Mouse (Mus musculus) thymus, postnatal 14 days (tissue): ENCODE results near the gene Helt.
A peak's percentile ranks its signal among the peaks of the same experiment; 100 is the strongest.
"Not testable (repeated sequence)": the region's sequence is repeated elsewhere in the genome, so short reads cannot be mapped to it uniquely, and the experiment has no call there.

ENCODE experiments used
- DNase-seq: peaks from one replicate; pipeline ENCODE4 v3.0.0; 2021

Gene Helt

DNA sequence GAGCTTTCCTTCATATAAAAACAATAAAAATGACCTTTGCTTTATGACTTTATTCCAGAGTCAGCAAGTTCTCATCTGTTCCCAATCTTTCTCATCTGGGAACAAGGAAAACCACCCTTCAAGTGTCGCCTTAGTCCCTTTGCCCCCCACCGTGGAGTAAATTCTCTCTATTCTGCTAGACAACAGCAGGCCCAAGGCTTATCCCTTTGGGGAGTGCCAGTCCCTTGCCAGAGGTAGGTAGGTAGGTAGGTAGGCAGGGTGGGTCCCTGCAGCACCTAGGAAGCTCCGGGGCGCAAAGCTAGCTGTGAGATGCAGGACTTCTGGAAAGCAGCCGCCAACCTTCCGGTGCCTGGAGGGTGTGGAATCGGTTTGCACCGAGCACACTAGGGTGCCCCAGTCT is 1.5 kb upstream of the Helt start:
- DNase-seq = no peak

DNA sequence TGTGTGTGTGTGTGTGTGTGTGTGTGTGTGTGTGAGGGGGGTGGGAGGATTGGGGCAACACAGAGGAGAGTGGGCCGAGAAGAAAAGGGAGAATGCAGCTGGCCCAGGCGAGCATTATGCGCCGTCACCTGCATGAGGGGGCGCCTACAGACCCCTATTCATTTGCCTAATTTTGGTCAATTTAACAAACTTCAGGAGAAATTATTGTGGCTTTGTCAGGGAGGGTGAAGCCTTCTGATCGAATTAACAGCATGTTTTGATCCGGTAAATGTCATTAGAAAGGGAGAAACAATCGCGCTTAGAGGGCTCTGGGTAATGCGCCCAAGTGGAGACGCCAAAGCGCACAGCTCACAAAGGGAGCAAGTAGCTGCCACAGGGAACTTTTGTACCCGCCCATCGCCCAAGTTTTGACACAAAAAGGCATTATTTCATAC is 647 bp upstream of the Helt start:
- DNase-seq = no peak

DNA sequence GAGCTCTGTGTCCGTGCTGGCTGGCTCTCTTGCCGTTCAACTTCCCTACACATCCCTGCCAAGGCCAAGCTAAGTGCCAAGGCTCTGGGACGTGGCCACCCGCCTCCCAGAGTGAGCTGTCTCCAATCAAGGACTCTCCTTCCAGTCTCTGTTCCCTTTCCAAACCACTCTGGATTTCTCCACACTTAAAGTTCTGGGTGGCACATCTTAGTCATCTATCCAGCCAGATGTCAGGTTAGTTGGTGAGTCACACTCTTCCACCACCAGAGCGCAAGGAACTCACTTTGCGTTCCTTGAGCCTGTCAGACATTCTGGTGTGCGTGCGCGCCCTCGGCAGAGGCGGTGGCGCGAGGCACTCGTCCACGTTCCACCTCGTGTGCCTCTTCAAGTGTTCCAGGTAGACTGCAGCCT is 725 bp downstream of the Helt start:
- no peak for DNase-seq

DNA sequence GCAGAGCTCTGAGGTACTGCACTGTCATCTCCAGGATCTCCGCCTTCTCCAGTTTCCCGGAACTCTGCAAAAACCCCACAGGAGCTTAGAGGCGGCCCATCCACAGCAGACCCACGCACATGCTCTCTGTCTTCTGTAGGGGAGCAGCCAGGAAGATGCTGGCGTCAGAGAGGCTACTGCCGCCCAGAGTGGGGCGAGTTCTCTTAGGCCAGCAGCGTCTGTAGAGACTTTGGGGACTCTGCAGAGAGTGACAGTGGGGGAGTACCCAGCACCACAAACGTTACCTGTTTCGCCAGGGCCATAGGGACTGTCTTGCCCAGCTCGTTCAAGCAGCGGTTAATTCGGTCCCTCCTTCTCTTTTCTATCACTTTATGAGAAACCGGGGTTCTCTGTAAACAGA is 1.3 kb downstream of the Helt start:
- DNase-seq = no peak

DNA sequence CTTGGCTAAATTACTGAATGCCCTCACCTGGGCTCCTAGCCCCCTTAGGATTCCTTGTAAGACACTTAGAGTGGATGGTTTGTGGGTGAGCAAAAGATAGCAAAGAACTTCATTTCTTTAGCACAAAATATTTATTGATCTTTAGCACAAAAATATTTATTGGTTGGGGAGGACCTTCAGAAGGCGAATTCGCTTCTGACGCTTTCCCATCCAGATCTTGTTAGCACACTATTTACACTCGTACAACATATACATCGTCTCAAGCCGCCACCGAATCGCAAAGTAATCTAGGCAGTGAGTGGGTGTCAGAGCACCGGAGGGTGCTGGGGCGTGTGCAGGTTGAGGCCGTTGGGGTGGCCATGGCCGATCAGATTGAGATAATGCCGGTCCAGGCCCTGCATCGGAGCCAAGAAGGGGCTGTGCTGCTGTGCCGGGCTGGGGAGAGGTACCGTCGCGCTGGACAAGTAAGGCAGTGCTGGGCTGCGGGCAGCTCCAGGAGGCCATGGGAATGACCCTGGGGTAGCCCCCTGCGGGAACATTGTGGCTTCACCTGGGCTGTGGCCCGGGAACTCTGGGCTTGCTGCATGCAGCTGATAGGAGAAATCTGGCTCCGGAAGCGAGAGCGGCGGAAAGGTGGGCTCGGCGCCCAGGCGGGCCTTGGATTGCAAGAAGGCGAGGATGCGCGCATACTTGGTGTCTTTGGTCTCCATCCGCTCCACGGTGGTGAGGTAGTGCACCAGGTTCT is 2.4 kb downstream of the Helt start:
- no peak for DNase-seq

DNA sequence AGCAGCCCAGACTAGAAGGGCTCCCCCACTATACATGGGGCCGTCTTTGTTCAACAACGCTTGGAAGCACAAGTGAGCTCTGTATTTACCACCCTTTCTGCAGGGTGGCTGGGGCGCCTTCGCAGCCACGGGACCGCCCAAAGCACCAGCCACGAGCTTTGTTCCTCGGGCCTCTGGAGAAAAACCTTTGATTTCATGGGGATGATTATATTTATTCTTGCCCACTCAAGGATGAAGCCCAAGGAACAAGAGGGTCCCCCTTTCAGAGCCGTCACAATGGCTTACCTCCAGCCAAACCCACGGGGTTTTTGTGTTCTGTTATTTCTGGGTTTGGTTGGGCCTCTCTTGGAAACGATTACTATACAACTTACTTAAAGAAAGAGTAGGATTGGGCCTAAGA is 5.2 kb downstream of the Helt start:
- no peak for DNase-seq

DNA sequence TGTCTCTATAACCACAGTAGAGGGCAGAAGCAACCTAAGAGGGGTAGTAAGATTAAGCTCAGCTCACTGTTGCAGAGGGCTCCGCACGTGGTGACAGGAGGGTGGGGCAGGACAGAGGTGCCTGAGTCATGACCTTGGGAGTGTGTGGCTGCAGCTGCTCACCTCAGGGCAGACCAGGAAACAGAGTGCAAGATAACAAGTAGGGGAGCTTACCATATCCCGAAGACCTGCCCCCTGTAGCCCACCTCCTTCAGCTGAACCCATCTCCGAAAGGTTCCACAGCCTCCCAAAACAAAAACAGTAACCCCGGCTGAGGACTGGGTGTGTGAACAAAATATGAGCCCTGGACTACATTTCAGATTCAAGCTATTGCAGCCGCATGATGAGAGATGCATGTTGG is 6.5 kb downstream of the Helt start:
- DNase-seq = no peak

DNA sequence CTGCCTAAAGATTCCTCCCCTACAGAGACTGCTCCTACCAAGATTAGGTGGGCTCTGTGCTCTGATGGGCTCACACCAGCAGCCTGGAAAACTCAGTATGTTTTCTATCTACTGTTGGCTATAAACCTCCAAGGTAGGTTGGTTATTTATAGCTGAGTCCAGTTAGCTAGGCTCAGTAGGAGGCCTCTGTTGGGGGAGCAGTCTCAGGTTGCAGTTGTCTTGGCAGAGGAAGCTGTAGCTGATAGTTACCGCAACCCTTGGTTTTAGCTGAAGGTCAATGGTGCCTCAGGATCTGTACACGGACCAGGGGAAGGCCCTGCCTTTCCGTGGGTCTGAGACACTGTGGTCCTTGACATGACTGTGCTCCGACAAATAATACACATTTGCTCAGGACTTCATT is 8.5 kb downstream of the Helt start:
- no peak for DNase-seq

DNA sequence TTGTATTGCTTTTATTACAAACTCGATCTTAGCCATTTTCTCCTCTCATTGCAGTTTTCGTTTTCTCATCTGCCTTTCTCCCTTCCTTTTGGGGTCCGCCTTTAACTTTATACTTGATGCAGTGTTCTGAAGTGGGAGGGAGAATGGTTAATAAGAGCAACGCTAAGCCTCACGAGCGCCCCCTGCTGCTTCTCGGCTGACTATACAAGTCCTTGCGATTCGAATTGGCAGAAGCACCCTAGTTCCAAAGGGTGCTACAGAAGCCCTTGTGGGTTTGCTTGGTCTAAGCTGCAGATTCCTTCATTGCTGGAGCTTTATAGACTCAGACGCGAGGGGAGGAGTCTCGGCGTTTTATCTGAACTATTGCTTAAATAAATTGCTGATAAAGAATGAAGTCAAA is 12.9 kb downstream of the Helt start:
- DNase-seq = peak; percentile 65

DNA sequence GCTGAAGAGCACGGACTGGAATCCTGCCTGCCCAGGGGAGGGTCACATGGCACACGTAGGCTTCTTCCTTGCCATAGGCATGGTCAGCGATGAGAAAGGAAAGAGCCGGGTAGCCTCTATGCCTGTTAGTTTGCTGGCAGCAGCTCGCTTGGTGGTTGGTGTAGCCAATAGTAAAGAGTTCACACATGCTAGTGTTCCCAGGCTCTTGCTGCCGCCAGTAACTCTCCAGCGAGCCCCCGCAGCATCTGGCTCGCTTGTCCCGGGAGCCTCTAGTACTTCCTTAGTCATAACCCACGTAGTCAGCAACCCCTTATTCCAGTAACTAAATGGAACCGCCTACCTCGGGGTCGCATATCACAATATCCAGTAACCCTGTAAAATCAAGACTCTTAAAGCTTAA is 17.5 kb downstream of the Helt start:
- no peak for DNase-seq

DNA sequence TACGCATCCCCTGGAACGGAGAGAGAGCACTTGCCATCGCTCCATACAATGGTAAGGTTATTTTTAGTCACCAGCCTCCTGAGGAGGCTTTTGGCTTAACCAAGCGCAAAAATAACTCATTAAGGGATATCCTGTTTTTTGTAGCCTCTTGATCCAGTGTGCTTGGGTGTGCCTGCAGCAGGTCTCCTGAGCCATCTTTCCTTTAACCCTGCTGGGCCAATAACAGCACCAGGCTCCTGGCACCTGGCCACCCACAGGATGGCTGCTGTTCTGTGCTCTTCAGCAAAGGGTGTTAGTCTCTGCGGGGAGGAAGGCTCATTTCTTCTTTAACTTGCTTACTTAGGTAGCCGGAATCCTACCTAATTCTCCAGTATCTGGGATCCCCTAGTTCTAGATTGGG is 23.7 kb downstream of the Helt start:
- DNase-seq = no peak

DNA sequence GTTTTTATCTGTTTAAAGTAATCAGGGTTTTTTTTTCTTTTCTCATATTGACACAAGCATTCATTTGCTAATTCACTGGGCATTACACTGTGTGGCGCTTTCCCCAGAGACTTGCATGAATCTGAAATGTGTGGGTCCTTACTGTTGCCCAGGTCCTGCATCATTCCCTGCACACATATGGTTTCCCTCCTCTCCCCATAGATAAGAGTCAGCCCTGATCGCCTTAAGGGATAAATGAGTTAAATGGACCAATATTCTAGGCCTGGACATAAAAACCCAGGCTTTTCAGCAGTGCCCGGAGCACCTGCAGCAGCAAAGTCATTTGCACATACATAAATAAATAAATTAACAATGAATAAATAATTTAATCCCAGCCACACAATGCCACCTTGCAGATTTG is 24.3 kb downstream of the Helt start:
- DNase-seq = no peak

DNA sequence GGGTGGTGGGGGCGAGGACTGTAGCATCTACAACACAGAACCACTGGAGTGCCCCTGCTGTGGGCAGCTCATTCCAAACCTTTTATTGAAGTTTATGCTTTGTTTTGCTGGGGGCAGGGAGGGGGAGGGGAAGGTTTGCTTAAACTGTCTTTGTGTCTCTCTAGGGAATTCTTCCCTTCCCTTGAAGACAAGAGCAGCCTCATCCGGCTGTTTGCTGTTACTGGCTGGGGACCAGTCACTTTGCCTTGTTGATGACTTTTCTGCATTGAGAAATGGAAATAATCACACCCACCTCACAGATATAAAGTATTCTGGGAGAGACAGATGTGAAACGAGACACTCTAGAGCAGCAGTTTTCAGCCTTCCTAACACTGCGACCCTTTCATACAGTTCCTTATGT is 27.7 kb downstream of the Helt start:
- DNase-seq = no peak

DNA sequence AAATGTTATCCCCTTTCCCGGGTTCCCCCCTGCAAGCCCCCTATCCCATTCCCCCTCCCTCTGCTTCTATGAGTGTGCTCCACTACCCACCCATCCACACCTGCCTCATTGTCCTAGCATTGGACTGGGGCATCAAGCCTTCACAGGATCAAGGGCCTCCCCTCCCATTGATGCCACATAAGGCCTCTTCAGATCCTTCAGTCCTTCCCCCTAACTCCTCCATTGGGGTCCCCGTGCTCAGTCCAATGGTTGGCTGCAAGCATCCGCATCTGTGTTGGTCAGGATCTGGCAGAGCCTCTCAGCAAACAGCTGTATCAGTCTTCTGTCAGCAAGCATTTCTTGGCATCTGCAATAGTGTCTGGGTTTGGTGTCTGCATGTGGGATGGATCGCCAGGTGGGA is 30.3 kb downstream of the Helt start:
- not testable (repeated sequence) for DNase-seq

DNA sequence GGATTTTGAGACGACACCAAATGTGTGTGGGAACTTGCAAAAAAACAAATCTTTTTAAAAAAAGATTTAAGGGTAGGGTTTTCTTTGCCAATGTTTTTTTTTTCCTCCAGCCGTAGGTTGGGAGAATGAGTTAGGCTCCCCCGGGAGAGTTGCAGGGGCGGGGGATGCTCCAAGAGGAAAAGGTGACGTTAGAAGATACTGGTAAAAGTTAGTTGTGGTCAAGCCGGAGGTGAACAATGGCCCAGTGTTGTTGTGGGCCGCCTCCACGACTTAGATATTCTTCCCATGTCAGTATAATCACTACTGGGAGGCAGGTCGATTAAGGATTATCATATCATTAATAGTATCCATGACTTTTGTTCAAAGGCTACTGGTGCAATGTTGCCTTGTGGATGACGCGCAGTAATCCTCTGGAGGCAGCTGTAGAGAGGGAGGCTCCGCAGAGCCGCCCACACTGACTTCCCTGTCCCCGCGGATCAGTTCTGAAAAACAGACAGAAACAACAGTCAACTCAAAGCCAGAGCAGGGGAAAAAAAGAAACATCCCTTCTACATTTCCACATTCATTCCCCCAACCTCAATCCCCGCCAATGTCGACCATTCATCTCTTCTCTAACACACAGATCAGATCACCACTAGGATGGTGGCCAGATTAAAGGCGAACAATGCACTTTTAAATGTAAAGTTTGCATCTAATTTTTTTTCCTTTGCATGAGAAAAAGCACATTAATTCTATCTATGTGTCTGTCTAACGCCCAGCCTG is 36.4 kb downstream of the Helt start:
- DNase-seq = no peak

DNA sequence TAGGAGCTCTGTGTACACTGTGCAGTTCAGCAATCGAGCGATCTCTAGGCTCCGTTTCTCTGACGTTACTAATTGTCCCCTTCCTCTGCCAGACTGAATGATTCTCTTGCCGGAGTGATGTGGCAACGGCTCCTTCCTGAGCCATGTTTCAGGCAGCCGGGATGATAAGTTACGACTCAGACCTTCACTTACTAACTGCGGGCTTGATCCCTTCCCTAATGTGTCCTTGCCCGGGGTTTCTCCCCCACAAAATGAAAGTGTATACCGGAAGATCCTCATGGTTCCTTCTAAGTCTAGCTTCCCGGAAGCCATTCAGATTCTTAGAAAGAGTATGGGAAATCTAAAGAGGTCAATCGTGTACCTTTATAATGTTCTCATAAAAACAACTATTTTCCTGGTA is 42.0 kb downstream of the Helt start:
- no peak for DNase-seq

DNA sequence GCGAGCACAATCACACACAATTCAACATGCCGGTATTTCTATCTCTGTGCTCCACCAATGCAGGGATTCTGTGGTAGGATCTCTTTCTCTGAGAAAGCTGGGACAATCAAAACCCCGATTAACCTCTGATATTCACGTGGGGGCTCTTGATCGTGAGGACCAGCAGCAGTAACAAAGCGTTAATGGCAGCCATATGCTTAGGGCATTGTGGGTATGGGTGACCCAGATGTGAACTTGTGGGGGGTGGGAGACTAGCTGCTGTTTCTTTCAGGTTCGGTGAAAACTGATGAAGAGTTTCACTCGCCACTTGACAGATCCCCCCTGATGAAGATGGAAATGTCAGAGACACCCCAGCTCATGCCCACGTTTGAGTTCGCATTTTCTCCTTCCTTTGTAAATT is 42.9 kb downstream of the Helt start:
- DNase-seq = no peak

DNA sequence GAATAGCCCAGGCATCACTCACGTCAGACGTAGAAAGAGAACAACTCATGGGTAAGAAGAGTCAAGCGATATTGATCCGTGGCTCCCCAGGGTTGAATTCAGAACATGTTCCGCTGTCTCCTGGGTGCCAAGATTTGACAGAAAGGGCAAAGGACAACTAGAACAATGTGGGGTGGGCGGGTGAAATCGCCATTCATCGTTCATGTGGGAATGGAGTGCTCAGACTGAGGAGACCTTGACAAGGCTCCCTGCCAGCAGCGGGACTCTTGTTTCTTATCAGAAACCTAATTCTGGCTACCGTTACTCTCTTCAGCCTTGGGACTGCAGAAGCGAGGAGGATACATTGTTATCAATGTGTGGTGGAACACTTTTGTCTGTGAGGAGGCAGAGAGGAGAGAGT is 48.1 kb downstream of the Helt start:
- no peak for DNase-seq

DNA sequence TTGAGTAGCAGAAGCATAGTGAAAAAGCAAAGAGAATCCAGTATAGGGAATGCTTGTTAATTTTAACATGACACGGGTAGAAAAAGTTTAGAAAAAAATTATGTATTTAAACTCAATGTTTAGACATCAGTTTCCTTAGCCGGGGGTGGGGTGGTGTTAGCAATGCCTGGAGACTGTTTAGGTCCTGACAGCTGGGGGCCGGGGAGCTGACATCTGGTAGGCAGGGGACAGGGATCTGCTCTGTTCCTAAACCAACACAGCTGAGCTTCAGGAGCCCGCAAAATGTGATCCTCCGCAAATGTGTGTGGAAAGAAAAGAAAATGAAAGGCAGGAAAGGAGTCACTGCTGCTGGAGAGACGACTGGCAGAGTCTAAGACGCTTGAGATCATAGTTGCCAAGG is 51.5 kb downstream of the Helt start:
- no peak for DNase-seq
